Mouse (Mus musculus) heart, embryonic 14.5 days (tissue): ENCODE measurements around the gene Mapk8ip3. TPM values are rescaled to one million over a fixed set of nuclear protein-coding genes. Genes with fewer than 3 reads are reported as not detected.

ENCODE experiments used
- ATAC-seq: fragments of 200-750 bp; cut with Nextera tagmentation; 2 replicates; pipeline ENCODE4 v1.8.0; 2017; ENCODE audit warnings: low read depth, moderate TSS enrichment; ENCODE audit not compliant: insufficient number of reproducible peaks, insufficient read depth, low FRiP score
- H3K27ac ChIP-seq, 2 experiments: fragments of 200-500 bp in 1 of 2; fragments of 300-500 bp in 1 of 2; sonication (generic) in 1 of 2; replicated peaks in 1 of 2; 2 replicates each; pipeline ENCODE4 v1.5.1; 2012 to 2014; ENCODE audit warnings: low read depth in 2 of 2, low read length in 2 of 2, control low read depth in 1 of 2, mild to moderate bottlenecking in 1 of 2, mixed read lengths in 1 of 2; ENCODE audit not compliant: control insufficient read depth in 1 of 2, insufficient read depth in 1 of 2
- H3K27me3 ChIP-seq: fragments of 300-500 bp; sonication (generic); 2 replicates; pipeline ENCODE4 v1.6.1; 2014; ENCODE audit warnings: mild to moderate bottlenecking, low read length, control low read depth; ENCODE audit not compliant: control insufficient read depth, insufficient read depth
- H3K36me3 ChIP-seq: fragments of 300-500 bp; sonication (generic); 2 replicates; pipeline ENCODE4 v1.6.1; 2014; ENCODE audit warnings: mild to moderate bottlenecking, control low read depth, low read length, mixed read lengths; ENCODE audit not compliant: control insufficient read depth, insufficient read depth
- H3K4me1 ChIP-seq, 2 experiments: fragments of 200-500 bp in 1 of 2; fragments of 300-500 bp in 1 of 2; sonication (generic) in 1 of 2; 2 replicates each; pipeline ENCODE4 v1.6.1; 2012 to 2014; ENCODE audit warnings: low read length in 2 of 2, control low read depth in 1 of 2, mixed read lengths in 1 of 2; ENCODE audit not compliant: control insufficient read depth in 2 of 2, insufficient read depth in 2 of 2
- H3K4me2 ChIP-seq: fragments of 300-500 bp; sonication (generic); 2 replicates; pipeline ENCODE4 v1.6.1; 2014; ENCODE audit warnings: mild to moderate bottlenecking, low read length
- H3K4me3 ChIP-seq, 2 experiments: fragments of 200-500 bp in 1 of 2; fragments of 300-500 bp in 1 of 2; sonication (generic) in 1 of 2; 2 replicates each; pipeline ENCODE4 v1.5.1; 2012 to 2014; ENCODE audit warnings: low read length in 2 of 2, mild to moderate bottlenecking in 2 of 2, control low read depth in 1 of 2, low read depth in 1 of 2, moderate library complexity in 1 of 2; ENCODE audit not compliant: control insufficient read depth in 1 of 2, insufficient read depth in 1 of 2
- H3K9ac ChIP-seq: fragments of 300-500 bp; sonication (generic); 2 replicates; pipeline ENCODE4 v1.6.1; 2014; ENCODE audit warnings: mild to moderate bottlenecking, low read length
- H3K9me3 ChIP-seq: fragments of 300-500 bp; sonication (generic); 2 replicates; pipeline ENCODE4 v1.6.1; 2016; ENCODE audit warnings: low read length, control low read depth; ENCODE audit not compliant: control insufficient read depth
- WGBS: fragments of 180-500 bp; shearing (Covaris S2); extraction: QIAGEN DNeasy Blood & Tissue Kit; methylation state at CpG from one replicate; pipeline ENCODE4 v1.1.7; 2014; 5-methylcytosine and 5-hydroxymethylcytosine counted together
- polyA plus RNA-seq: library from polyadenylated mRNA; unstranded; fragments of >200 nt; fragmentation: Nextera tagmentation; extraction: Ambion mirVana; gene quantifications from 2 replicates; pipeline ENCODE4 v1.2.1, GENCODE M21; 2014

The Mapk8ip3 gene
- polyA plus RNA-seq, 1 experiment from 2014 or later = 27.8 TPM

GRCm38 (mm10) chr17:24865776-24866175, 71.0 kb downstream of the Mapk8ip3 start, which contains the start of gene Igfals:
TSS of gene Igfals (plus strand) at chr17:24865997.
- no peaks in the 10 kb centered on the region for H3K9me3 ChIP-seq
- H3K27me3 ChIP-seq = no peaks in the 10 kb centered on the region
- peaks cover 40% of the 10 kb centered on the region for H3K36me3 ChIP-seq
- no peak for ATAC-seq
- no peaks in the 10 kb centered on the region for H3K4me1 ChIP-seq
- H3K4me3 ChIP-seq = no peak within 1 kb of the TSS
- H3K4me2 ChIP-seq = no peak within 1 kb of the TSS
- no peak within 1 kb of the TSS for H3K27ac ChIP-seq
- 86% methylated on average over 8 of the region's 8 CpGs for WGBS
- no peak within 1 kb of the TSS for H3K9ac ChIP-seq

DNA sequence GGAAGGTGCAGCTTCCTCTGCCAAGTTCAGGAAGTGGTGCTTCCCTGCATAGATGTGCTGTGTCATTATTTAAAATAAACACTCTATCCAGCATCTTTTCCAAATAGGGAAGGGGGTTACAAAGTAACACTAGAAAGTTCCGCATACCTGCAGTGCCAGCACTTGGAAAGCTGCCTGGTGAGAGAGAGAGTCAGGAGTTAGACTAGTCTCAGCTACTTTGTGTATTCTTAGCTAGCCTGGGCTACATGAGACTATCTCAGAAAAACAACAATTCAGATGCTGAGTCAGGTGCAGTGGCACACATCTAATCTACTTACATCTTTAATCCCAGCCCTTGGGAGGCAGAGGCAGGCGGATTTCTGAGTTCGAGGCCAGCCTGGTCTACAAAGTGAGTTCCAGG, 75.0 kb downstream of the Mapk8ip3 start:
- Histone ChIP-seq H3K4me2 (no peak overlapping the region), H3K4me3 (no peak overlapping the region), H3K9me3 (no peaks in the 10 kb centered on the region), H3K27ac (no peak overlapping the region), H3K9ac (no peak overlapping the region), H3K27me3 (no peaks in the 10 kb centered on the region), H3K4me1 (no peaks in the 10 kb centered on the region), H3K36me3 (peaks cover 54% of the 10 kb centered on the region)
- 89% methylated on average over 3 of the region's 3 CpGs for WGBS
- ATAC-seq = no peak

DNA sequence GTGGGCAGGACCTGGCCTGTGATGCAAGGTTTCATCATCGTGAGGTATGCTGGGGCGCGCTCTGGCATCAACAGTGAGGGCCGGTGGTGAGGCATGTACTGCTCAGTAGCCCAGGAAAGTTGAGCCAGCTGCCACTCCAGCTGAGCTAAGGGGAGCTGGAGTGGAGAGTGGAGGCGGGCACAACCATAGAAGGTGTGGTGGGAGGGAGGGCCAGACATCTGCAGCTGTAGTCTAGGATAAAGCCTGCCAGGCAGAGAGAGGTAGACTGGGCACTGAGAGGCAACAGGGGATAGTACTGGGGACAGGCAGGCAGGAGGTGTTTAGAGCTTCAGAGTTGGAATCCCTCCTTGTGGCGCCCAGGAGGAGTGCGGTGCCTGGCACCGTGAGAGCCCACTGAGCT, 76.7 kb downstream of the Mapk8ip3 start:
- Histone ChIP-seq H3K4me1 (no peaks in the 10 kb centered on the region), H3K9me3 (no peaks in the 10 kb centered on the region), H3K9ac (no peak overlapping the region), H3K4me2 (no peak overlapping the region), H3K27ac (no peak overlapping the region), H3K27me3 (no peaks in the 10 kb centered on the region), H3K4me3 (no peak overlapping the region), H3K36me3 (peaks cover 60% of the 10 kb centered on the region)
- 87% methylated on average over 8 of the region's 8 CpGs for WGBS
- ATAC-seq = no peak

DNA sequence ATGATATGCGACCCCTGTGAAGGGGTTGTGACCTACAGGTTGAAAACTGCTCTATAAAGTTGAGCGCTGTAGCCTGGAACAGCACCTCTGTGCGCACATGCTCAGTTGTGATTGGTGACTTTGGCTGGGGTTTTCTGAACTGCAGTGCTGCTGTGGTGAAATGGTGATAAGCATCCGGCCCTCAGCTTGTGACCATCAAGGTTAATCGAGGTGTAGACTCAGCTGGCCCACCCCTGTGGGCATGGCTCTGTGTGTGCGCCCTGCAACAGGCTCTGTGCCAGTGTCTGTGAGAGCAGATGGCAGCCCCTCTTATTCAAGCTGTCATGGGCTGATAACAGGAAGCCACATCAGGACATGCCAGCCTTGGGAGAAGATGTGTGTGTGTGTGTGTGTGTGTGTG, 77.8 kb downstream of the Mapk8ip3 start:
- Histone ChIP-seq H3K27ac (no peak overlapping the region), H3K4me1 (no peaks in the 10 kb centered on the region), H3K36me3 (peaks cover 62% of the 10 kb centered on the region), H3K27me3 (no peaks in the 10 kb centered on the region), H3K4me2 (no peak overlapping the region), H3K9ac (no peak overlapping the region), H3K9me3 (no peaks in the 10 kb centered on the region), H3K4me3 (no peak overlapping the region)
- WGBS = 82% methylated on average over 6 of the region's 6 CpGs
- no peak for ATAC-seq

GRCm38 (mm10) chr17:24857831-24858470, 78.8 kb downstream of the Mapk8ip3 start:
- ATAC-seq = no peak
- H3K9ac ChIP-seq = no peak overlapping the region
- no peak overlapping the region for H3K4me2 ChIP-seq
- H3K4me3 ChIP-seq = no peak overlapping the region
- no peaks in the 10 kb centered on the region for H3K9me3 ChIP-seq
- no peaks in the 10 kb centered on the region for H3K4me1 ChIP-seq
- H3K27ac ChIP-seq = no peak overlapping the region
- WGBS = 82% methylated on average over 8 of the region's 8 CpGs
- no peaks in the 10 kb centered on the region for H3K27me3 ChIP-seq
- peaks cover 64% of the 10 kb centered on the region for H3K36me3 ChIP-seq

- Histone ChIP-seq H3K4me2 (no peak overlapping the region), H3K36me3 (peaks cover 54% of the 10 kb centered on the region), H3K27me3 (no peaks in the 10 kb centered on the region), H3K27ac (no peak overlapping the region), H3K4me1 (no peaks in the 10 kb centered on the region), H3K9me3 (no peaks in the 10 kb centered on the region), H3K9ac (no peak overlapping the region), H3K4me3 (no peak overlapping the region)
- 87% methylated on average over 13 of the region's 13 CpGs for WGBS
- no peak for ATAC-seq
These were observed 80.2 kb downstream of the Mapk8ip3 start for GRCm38 (mm10) chr17:24856589-24856988.

- Histone ChIP-seq H3K27me3 (no peaks in the 10 kb centered on the region), H3K36me3 (peaks cover 48% of the 10 kb centered on the region), H3K9ac (no peak overlapping the region), H3K4me2 (no peak overlapping the region), H3K4me3 (no peak overlapping the region), H3K27ac (no peak overlapping the region), H3K9me3 (no peaks in the 10 kb centered on the region), H3K4me1 (peaks cover 0 to 6% of the 10 kb centered on the region in 2 experiments; a peak in 2 of 4 replicates)
- 63% methylated on average over 3 of the region's 3 CpGs for whole genome bisulfite sequencing
- ATAC-seq = no peak
These were observed 80.8 kb downstream of the Mapk8ip3 start for GRCm38 (mm10) chr17:24855838-24856464.
